Mouse (Mus musculus) layer of hippocampus, adult 2 months (tissue): Measurements from ENCODE around the gene Rab14. TPM values are rescaled to one million over a fixed set of nuclear protein-coding genes. Genes with fewer than 3 reads are reported as not detected.

Experiments
- DNase-seq, 2 experiments: peaks; one replicate each; pipeline ENCODE4 v3.0.0; 2022; ENCODE audit warnings: low spot score in 2 of 2
- H3K27ac ChIP-seq: fragments of 200-600 bp; 2 replicates; pipeline ENCODE4 v1.8.1; 2022
- H3K4me3 ChIP-seq: fragments of 200-600 bp; 2 replicates; pipeline ENCODE4 v1.8.1; 2022; ENCODE audit warnings: mild to moderate bottlenecking
- CTCF ChIP-seq: fragments of 200-600 bp; conservative IDR thresholded peaks from 2 replicates; pipeline ENCODE4 v1.8.1; 2022; ENCODE audit warnings: antibody characterized with exemption, mild to moderate bottlenecking, moderate library complexity
- total RNA-seq, 2 experiments: library from RNA; stranded (reverse); gene quantifications; 2 replicates each; pipeline ENCODE4 v1.2.3; 2021

The Rab14 gene
- total RNA-seq, 2 experiments from 2014 or later: 234 to 238 TPM

DNA sequence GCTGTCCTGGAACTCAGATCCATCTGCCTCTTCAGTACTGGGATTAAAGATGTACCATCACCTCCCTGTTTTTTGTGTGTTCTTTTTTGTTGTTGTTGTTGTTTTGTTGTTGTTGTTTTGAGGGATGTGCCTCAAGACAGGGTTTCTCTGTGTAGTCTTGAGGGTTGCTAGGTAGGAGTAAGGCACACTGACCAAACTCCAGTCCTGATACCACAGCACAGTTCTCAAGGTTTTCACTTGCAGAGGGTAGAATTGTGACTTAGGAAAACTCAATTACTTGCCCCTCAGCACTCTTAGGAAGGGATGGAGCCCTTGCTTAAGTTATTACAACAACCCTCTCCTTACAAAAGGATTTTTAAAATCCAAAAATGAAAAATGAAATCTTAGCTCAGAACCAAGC is 69.4 kb downstream of the Rab14 start:
- TF ChIP-seq CTCF: no peak
- DNase-seq: no peak
- peak overlapping the region; percentile 62 for H3K27ac ChIP-seq
- peak overlapping the region; percentile 52 for H3K4me3 ChIP-seq

Other genes starting within 250 kb of the Rab14 start
- gene Traf1, start 239.3 kb downstream of the Rab14 start, total RNA-seq: 1 to 10 TPM; 3.5 to 3.8 TPM
- gene Hc, start 139.7 kb downstream of the Rab14 start, total RNA-seq: not detected
- gene AI182371, start 99.6 kb downstream of the Rab14 start, total RNA-seq: under 1 TPM; 0.44 to 0.61 TPM
- gene Cntrl, start 91.6 kb downstream of the Rab14 start, total RNA-seq: 10 to 100 TPM in 1 of 2 experiments, 1 to 10 TPM in 1; 9.2 to 12.9 TPM
- gene Gsn, start 55.3 kb upstream of the Rab14 start, total RNA-seq: 10 to 100 TPM; 46.5 to 49.1 TPM
- gene Stom, start 135.9 kb upstream of the Rab14 start, total RNA-seq: 1 to 10 TPM; 6.0 to 7.9 TPM
- gene 4930568D16Rik, start 166.6 kb upstream of the Rab14 start, total RNA-seq: not detected
- not detected for gene 4930402F06Rik, start 196.1 kb upstream of the Rab14 start, total RNA-seq